Mouse (Mus musculus): ENCODE measurements around the gene Ctnna2. TPM values are rescaled to one million over a fixed set of nuclear protein-coding genes. Genes with fewer than 3 reads are reported as not detected.

The Ctnna2 gene
- polyA plus RNA-seq, 1 experiment from 2014 or later, result 2.2 TPM

DNA sequence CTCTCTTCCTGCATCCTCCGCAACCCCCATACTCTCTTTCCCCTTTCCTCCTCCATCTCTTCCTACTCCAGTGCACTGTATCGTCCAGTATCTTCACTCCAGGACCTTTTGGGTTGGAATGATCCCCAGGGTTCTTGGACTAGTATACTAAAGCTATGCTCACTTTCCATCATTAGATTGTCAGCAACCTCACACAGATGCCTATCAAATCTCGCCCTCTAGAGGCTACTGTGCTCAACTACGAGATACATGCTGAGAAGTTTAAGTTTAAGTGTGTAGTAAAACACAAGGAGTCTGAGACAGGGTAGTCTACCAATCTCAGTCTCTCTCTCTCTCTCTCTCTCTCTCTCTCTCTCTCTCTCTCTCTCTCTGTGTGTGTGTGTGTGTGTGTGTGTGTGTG lies 396.9 kb downstream of the Ctnna2 start:
- no peak for ATAC-seq (ENCODE audit: insufficient number of reproducible peaks, low FRiP score)
- Histone ChIP-seq H3K9ac (no peak overlapping the region), H3K4me1 (replicated peaks) (no peaks in the 10 kb centered on the region), H3K27ac (ENCODE audit: poor library complexity, severe bottlenecking) (no peak overlapping the region), H3K9me3 (replicated peaks) (no peaks in the 10 kb centered on the region), H3K36me3 (no peaks in the 10 kb centered on the region), H3K27me3 (replicated peaks) (no peaks in the 10 kb centered on the region), H3K4me2 (no peak overlapping the region), H3K4me3 (no peak overlapping the region)
- WGBS, result 39% methylated on average over 4 of the region's 4 CpGs

DNA sequence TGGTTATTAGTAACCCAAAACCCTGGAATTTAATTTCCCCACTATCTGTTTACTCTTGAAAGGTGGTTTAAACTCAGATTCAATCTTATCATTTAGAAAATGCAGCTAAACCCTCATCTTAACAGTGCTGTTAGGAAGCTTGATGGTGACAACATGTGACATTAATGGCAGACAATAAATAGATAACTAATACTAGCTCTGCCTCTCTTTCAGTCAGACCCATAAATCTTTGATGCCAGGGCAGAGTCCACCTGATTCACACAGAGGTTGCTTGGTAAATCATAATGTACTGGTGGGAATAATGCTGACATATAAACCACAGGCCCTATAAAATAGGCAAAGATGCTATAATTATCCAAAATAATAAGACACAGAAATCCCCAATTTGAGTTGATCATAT lies 398.6 kb downstream of the Ctnna2 start:
- H3K4me3 ChIP-seq, result no peak overlapping the region
- no peak overlapping the region for H3K27ac ChIP-seq (ENCODE audit: poor library complexity, severe bottlenecking)
- H3K9ac ChIP-seq, result no peak overlapping the region
- no peaks in the 10 kb centered on the region for H3K27me3 ChIP-seq (replicated peaks)
- H3K4me2 ChIP-seq, result no peak overlapping the region
- no peak for ATAC-seq (ENCODE audit: insufficient number of reproducible peaks, low FRiP score)
- H3K36me3 ChIP-seq, result no peaks in the 10 kb centered on the region
- H3K4me1 ChIP-seq (replicated peaks), result no peaks in the 10 kb centered on the region
- H3K9me3 ChIP-seq (replicated peaks), result no peaks in the 10 kb centered on the region

DNA sequence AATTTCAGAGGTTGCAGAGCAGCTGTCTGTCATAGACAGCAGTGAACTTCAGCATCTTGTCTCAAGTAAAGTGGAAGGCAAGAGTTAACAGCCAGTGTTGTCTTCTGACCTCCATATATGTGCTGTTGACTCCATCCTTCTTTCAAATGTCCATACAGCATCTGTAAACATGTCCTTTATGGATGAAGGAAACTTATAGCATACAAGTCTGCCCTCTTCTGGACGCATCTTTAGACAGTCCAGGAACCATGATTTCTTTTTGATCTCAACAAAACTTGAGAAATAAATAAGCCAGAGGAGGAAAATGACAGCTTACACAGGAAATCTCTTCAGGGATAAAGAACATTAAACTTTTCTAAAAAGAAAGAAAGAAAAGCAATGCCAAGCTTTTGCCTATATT lies 400.9 kb downstream of the Ctnna2 start:
- ATAC-seq (ENCODE audit: insufficient number of reproducible peaks, low FRiP score), result no peak
- no peak overlapping the region for H3K4me3 ChIP-seq
- 54% methylated on average over 1 of the region's 1 CpGs for WGBS
- no peaks in the 10 kb centered on the region for H3K36me3 ChIP-seq
- no peak overlapping the region for H3K9ac ChIP-seq
- H3K27me3 ChIP-seq (replicated peaks), result no peaks in the 10 kb centered on the region
- no peak overlapping the region for H3K4me2 ChIP-seq
- no peak overlapping the region for H3K27ac ChIP-seq (ENCODE audit: poor library complexity, severe bottlenecking)
- no peaks in the 10 kb centered on the region for H3K9me3 ChIP-seq (replicated peaks)
- no peaks in the 10 kb centered on the region for H3K4me1 ChIP-seq (replicated peaks)

DNA sequence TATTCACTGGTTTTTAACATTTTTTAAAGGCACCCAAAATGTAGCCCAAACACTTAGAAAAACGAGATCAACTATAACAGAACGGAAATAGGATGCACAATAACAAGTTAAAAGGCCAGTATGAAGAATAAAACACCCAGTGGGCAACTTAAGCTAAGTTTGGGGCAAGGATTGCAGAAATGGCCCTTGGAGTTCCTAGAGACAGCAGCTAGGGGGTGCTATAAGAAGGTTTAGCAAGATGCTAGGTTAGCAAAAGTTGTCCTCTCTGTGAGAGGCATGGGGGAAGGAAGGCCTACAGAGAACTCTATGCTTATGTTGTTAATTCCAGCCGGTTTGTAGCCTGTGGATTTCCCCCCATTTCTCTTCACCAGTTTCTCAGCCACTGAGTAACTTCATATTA lies 401.9 kb downstream of the Ctnna2 start:
- H3K9ac ChIP-seq, result no peak overlapping the region
- H3K27me3 ChIP-seq (replicated peaks), result no peaks in the 10 kb centered on the region
- H3K27ac ChIP-seq (ENCODE audit: poor library complexity, severe bottlenecking), result no peak overlapping the region
- H3K9me3 ChIP-seq (replicated peaks), result no peaks in the 10 kb centered on the region
- 36% methylated on average over 3 of the region's 3 CpGs for WGBS
- no peak overlapping the region for H3K4me2 ChIP-seq
- H3K4me1 ChIP-seq (replicated peaks), result no peaks in the 10 kb centered on the region
- ATAC-seq (ENCODE audit: insufficient number of reproducible peaks, low FRiP score), result no peak
- H3K4me3 ChIP-seq, result no peak overlapping the region
- no peaks in the 10 kb centered on the region for H3K36me3 ChIP-seq

DNA sequence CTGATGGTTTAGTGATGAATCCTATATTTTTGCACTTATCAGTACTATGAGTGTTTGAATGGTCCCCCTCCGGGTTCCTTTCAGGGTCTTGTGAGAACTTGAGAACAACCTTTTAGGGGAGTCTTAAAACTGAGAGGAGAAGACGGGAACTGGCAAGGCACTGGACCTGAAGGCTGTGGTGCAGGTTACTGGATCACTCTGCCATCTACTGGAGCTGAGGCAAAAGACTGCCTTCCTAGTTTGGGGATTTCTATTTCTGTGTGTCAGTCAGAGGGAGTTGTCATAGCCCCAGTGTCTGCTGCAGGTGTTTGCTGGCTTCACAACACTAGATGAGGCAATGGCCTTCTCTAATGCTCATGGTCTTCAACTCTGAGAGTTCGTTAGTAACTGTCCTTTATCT lies 406.9 kb downstream of the Ctnna2 start:
- H3K36me3 ChIP-seq, result no peaks in the 10 kb centered on the region
- no peak for ATAC-seq (ENCODE audit: insufficient number of reproducible peaks, low FRiP score)
- H3K4me3 ChIP-seq, result no peak overlapping the region
- 43% methylated on average over 3 of the region's 3 CpGs for WGBS
- H3K27me3 ChIP-seq (replicated peaks), result no peaks in the 10 kb centered on the region
- H3K4me1 ChIP-seq (replicated peaks), result no peaks in the 10 kb centered on the region
- H3K4me2 ChIP-seq, result no peak overlapping the region
- H3K9ac ChIP-seq, result no peak overlapping the region
- H3K9me3 ChIP-seq (replicated peaks), result no peaks in the 10 kb centered on the region
- no peak overlapping the region for H3K27ac ChIP-seq (ENCODE audit: poor library complexity, severe bottlenecking)

DNA sequence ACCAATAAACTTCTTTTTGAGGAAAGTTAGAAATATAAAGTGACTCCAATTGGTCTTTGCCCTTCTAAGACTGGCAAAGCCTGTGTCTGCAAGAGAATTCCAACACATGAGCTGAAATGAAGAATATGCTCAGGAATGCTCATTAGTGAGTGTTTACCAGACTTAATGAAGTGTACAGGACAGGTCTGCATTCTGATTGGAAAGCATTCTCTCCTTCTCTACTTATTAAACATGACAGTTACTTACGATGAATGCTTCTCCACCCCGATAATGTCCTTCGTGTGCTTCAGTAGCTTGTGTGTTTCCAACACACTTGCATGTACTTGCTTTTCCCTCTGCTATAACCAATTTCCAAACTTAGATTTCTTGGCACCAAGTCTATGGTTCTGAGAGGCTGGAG lies 409.6 kb downstream of the Ctnna2 start:
- Histone ChIP-seq H3K36me3 (no peaks in the 10 kb centered on the region), H3K9ac (no peak overlapping the region), H3K4me1 (replicated peaks) (no peaks in the 10 kb centered on the region), H3K27ac (ENCODE audit: poor library complexity, severe bottlenecking) (no peak overlapping the region), H3K4me3 (no peak overlapping the region), H3K4me2 (no peak overlapping the region), H3K9me3 (replicated peaks) (no peaks in the 10 kb centered on the region), H3K27me3 (replicated peaks) (no peaks in the 10 kb centered on the region)
- ATAC-seq (ENCODE audit: insufficient number of reproducible peaks, low FRiP score), result no peak
- WGBS, result 88% methylated on average over 3 of the region's 3 CpGs

DNA sequence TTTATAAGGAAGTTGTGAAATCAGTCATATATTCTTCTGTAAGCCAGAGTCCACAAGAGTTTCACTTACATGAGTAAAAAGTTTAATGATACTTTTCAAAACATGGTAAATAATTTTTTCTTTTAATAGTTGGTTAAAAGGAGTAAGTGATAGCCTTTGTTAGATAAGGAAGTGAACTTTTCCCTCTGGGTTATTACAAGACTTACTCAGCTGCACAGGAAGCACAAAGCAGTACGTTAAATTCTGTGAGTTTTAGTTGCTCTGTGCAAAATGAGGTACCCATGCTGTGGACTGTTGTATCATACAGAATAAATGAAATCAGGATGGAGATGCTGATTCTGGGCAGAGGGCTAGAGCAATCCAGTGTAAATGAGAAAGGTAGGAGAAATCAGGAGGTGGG lies 423.3 kb downstream of the Ctnna2 start:
- Histone ChIP-seq H3K4me1 (replicated peaks) (no peaks in the 10 kb centered on the region), H3K9me3 (replicated peaks) (no peaks in the 10 kb centered on the region), H3K9ac (no peak overlapping the region), H3K27ac (ENCODE audit: poor library complexity, severe bottlenecking) (no peak overlapping the region), H3K36me3 (no peaks in the 10 kb centered on the region), H3K4me3 (no peak overlapping the region), H3K27me3 (replicated peaks) (no peaks in the 10 kb centered on the region), H3K4me2 (no peak overlapping the region)
- WGBS, result 55% methylated on average over 1 of the region's 1 CpGs
- no peak for ATAC-seq (ENCODE audit: insufficient number of reproducible peaks, low FRiP score)

DNA sequence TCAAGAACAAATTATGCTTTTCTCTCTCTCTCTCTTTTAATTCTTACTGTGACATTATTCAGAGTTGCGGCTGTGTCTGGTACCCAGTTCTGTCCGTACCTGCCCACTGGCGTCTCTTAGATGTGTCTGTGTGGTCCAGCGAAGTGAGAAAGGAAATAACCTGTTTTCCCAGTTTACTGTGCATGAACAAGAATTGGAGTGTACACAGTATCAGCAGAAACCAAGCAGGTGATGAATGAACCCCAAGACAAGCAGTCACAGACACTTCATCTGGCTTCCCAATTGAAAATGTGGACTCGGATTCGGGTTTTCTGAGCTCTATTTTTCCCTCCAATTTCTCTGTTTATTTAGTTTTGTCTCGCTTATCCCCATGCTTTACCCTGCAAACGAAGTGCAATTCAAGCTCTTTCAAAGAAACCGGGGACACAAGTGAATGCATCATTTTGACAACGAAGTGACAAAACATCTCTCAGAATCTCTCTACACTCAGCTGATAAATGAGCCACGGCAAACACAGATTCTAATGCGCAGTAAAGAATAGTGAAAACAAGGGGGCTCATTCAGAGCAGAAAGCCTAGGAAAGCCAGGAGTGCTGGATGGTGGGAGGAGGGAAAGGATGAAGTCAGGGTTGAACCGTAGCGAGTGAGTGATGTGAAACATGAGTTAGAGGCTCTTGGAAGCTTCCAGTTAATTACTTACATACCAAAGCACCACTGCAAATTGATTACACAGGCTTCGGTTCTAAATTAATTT lies 442.3 kb downstream of the Ctnna2 start:
- no peak for ATAC-seq (ENCODE audit: insufficient number of reproducible peaks, low FRiP score)
- Histone ChIP-seq H3K4me1 (replicated peaks) (no peaks in the 10 kb centered on the region), H3K9me3 (replicated peaks) (no peaks in the 10 kb centered on the region), H3K4me2 (no peak overlapping the region), H3K27ac (ENCODE audit: poor library complexity, severe bottlenecking) (no peak overlapping the region), H3K36me3 (no peaks in the 10 kb centered on the region), H3K4me3 (no peak overlapping the region), H3K9ac (no peak overlapping the region), H3K27me3 (replicated peaks) (no peaks in the 10 kb centered on the region)
- 62% methylated on average over 15 of the region's 15 CpGs for WGBS

DNA sequence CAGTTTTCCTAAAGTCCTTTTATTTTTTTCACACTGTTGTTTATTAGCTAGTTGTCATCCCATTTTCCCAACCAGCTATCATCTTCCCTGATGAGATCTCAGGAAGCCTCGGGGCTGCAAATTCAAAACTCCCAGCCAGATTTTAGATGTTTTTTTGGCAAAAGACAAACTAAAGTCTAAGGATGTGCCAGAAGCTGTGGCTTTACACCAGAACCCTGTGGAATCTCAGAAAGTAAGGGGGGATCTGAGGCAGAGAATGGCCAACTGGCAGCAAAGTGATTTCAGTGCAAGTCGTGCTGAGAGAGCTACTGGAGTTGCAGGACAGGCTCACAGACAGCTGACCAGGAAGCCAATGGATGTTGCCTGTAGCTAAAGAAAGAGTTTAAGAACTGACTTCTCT lies 451.9 kb downstream of the Ctnna2 start:
- Histone ChIP-seq H3K4me3 (no peak overlapping the region), H3K9ac (no peak overlapping the region), H3K4me2 (no peak overlapping the region), H3K36me3 (no peaks in the 10 kb centered on the region), H3K4me1 (replicated peaks) (no peaks in the 10 kb centered on the region), H3K27me3 (replicated peaks) (no peaks in the 10 kb centered on the region), H3K9me3 (replicated peaks) (no peaks in the 10 kb centered on the region), H3K27ac (ENCODE audit: poor library complexity, severe bottlenecking) (no peak overlapping the region)
- WGBS, result 56% methylated on average over 2 of the region's 2 CpGs
- ATAC-seq (ENCODE audit: insufficient number of reproducible peaks, low FRiP score), result no peak

DNA sequence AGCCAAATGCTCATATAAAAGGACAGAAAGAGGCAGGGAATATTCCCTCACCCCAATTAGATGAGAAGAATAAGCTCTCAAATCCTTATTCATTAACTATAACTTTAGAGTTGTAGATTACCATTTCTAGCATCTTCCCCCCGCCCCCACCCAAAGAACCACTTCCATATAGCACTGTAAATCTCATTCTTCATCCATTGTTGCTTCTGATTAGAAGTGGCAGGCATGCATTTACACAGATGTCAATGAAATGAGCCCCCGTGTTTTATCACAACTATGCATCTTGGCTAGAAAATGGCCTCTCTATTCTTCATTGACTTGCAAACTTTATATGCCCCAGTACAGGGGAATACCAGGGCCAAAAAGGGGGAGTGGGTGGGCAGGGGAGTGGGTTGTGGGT lies 457.7 kb downstream of the Ctnna2 start:
- no peaks in the 10 kb centered on the region for H3K27me3 ChIP-seq (replicated peaks)
- no peak overlapping the region for H3K27ac ChIP-seq (ENCODE audit: poor library complexity, severe bottlenecking)
- H3K4me1 ChIP-seq (replicated peaks), result no peaks in the 10 kb centered on the region
- H3K4me2 ChIP-seq, result no peak overlapping the region
- ATAC-seq (ENCODE audit: insufficient number of reproducible peaks, low FRiP score), result no peak
- WGBS, result 62% methylated on average over 2 of the region's 2 CpGs
- no peak overlapping the region for H3K9ac ChIP-seq
- no peak overlapping the region for H3K4me3 ChIP-seq
- no peaks in the 10 kb centered on the region for H3K9me3 ChIP-seq (replicated peaks)
- no peaks in the 10 kb centered on the region for H3K36me3 ChIP-seq

DNA sequence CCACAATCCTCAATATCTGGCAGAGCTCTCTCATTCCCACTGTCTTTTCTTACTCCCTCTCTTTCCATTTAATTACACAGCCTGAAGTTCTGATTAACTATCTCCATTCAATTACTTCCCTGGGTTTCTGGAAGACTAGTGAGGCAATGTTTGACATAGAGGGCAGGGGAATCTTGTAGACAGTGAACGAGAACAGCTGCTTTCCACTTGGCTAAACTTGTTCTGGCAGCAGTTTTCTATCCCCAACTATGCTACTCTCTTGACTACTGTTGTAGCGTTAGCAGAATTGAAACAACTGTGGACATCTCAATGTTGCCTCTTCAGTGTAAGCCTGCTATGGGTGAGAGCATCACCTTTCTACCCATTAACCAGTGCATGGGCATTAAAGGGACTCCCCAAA lies 463.0 kb downstream of the Ctnna2 start:
- Histone ChIP-seq H3K36me3 (no peaks in the 10 kb centered on the region), H3K9ac (no peak overlapping the region), H3K27me3 (replicated peaks) (no peaks in the 10 kb centered on the region), H3K4me3 (no peak overlapping the region), H3K4me2 (no peak overlapping the region), H3K9me3 (replicated peaks) (no peaks in the 10 kb centered on the region), H3K27ac (ENCODE audit: poor library complexity, severe bottlenecking) (no peak overlapping the region), H3K4me1 (replicated peaks) (no peaks in the 10 kb centered on the region)
- ATAC-seq (ENCODE audit: insufficient number of reproducible peaks, low FRiP score), result no peak
- 70% methylated on average over 2 of the region's 2 CpGs for WGBS

DNA sequence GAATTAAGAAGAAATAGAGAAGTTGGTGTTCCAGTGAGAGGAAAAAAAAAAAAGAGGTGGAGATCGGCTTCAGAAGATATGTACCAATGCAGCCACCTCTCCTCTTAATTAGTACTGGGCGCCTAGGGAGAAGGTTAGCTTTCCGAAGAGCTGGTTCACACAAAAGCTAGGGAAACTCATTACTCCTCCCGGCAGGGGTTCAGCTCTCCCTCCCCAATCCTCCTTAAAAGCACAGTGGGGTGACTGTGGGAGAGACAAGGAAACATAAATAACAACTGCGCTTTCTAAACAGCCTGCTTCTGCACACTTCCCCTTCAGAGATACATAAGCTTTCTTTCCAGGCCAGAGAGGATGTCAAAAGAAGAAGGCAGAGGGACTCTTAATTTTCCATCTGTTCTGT lies 467.7 kb downstream of the Ctnna2 start:
- H3K36me3 ChIP-seq, result no peaks in the 10 kb centered on the region
- no peaks in the 10 kb centered on the region for H3K27me3 ChIP-seq (replicated peaks)
- no peak overlapping the region for H3K4me2 ChIP-seq
- no peak overlapping the region for H3K4me3 ChIP-seq
- H3K9me3 ChIP-seq (replicated peaks), result no peaks in the 10 kb centered on the region
- no peak overlapping the region for H3K9ac ChIP-seq
- no peak for ATAC-seq (ENCODE audit: insufficient number of reproducible peaks, low FRiP score)
- H3K4me1 ChIP-seq (replicated peaks), result no peaks in the 10 kb centered on the region
- no peak overlapping the region for H3K27ac ChIP-seq (ENCODE audit: poor library complexity, severe bottlenecking)
- 14% methylated on average over 5 of the region's 5 CpGs for WGBS

All from heart, embryonic 12.5 days (tissue).